19 mouse cellular contexts compared by ENCODE assay signal in the genomic region with DNA sequence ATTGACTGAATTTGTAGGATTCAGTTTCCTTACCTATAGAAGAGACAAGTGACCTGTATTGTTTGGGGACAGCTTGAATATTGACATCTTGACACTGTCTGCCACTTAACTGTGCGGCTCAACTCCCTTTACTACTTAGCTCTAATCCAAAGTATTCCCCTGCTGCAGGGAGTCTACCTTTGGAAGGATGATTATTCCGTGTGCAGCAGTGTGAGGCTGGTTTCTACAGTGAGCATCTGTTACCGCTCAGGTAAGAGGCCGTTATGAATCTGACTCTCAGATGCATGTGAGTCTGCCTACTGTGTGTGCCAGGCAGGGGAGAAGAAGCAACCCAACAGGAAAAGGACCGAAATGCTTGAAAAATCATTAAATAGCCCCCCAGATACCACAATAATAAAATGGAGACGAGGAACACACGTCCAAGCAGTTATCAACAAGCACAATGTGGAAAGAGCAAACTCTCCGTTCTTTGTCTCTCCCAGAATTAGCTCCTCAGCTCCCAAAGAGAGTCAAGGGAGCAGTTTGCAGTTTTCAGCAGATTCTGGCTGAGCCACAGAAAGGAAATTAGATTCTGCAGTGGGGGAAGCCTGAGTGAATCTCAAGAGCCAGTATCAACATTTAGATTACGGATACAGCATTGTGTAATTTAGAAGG.
DNase-seq lines count a peak whose midpoint lies in the region; ATAC-seq lines count a peak whose summit lies in the region.
"Had no signal": no experiment of that assay in that cellular context is flagged by ENCODE, and none has a peak within 500 bp of the region (broad histone marks: within the 10 kb centered on the region; RNA-seq: fewer than 3 reads in every experiment).

No protein-coding gene starts in this region.

- peak overlapping the region; percentile 1; the same call in 1 of the 2 replicates for H3K4me2 ChIP-seq in hindbrain, embryonic 15.5 days
- no peak overlapping the region for H3K4me2 ChIP-seq in hindbrain, embryonic 12.5 days (replicated peaks)
- H3K4me2 ChIP-seq in midbrain, embryonic 11.5 days, result no peak overlapping the region
- no peak overlapping the region for H3K4me2 ChIP-seq in midbrain, embryonic 13.5 days (replicated peaks)
- peak overlapping the region; percentile 19; the same call in 1 of the 2 replicates for H3K4me2 ChIP-seq in neural tube, embryonic 14.5 days (ENCODE audit: low read depth, low read length)
- H3K4me2 ChIP-seq: midbrain, embryonic 12.5 days had no signal

- H3K27me3 ChIP-seq in hindbrain, embryonic 15.5 days, result no peaks in the 10 kb centered on the region
- H3K27me3 ChIP-seq in hindbrain, embryonic 12.5 days, result no peaks in the 10 kb centered on the region
- no peaks in the 10 kb centered on the region for H3K27me3 ChIP-seq in midbrain, embryonic 10.5 days (ENCODE audit: low read depth, poor library complexity, severe bottlenecking)
- H3K27me3 ChIP-seq in midbrain, embryonic 11.5 days (ENCODE audit: control insufficient read depth, insufficient read depth, low read length), result no peaks in the 10 kb centered on the region
- H3K27me3 ChIP-seq in midbrain, embryonic 13.5 days, result no peaks in the 10 kb centered on the region
- no peaks in the 10 kb centered on the region for H3K27me3 ChIP-seq in neural tube, embryonic 14.5 days (ENCODE audit: control insufficient read depth, insufficient read depth, low read length)
- H3K27me3 ChIP-seq: midbrain, embryonic 12.5 days had no signal

- DNase-seq in midbrain, embryonic 10.5 days (ENCODE audit: low spot score), result no peak
- no peak for DNase-seq in midbrain, embryonic 11.5 days (ENCODE audit: low spot score, missing footprints)
- DNase-seq in layer of hippocampus, postnatal 36 days, result no peak
- no peak for DNase-seq in heart, postnatal 25 days (ENCODE audit: low spot score)
- DNase-seq: adrenal gland, adult 8-10 months; cerebellum, adult 8-10 months; heart, postnatal 36 days; kidney, adult 2 months; kidney, postnatal 14 days; retina, postnatal 1 day; right cerebral cortex, postnatal 25 days; spleen, adult 18-20 months; thymus, postnatal 14 days had no signal

- no peaks in the 10 kb centered on the region for H3K36me3 ChIP-seq in hindbrain, embryonic 15.5 days
- no peaks in the 10 kb centered on the region for H3K36me3 ChIP-seq in hindbrain, embryonic 12.5 days
- no peaks in the 10 kb centered on the region for H3K36me3 ChIP-seq in midbrain, embryonic 10.5 days
- no peaks in the 10 kb centered on the region for H3K36me3 ChIP-seq in midbrain, embryonic 11.5 days (ENCODE audit: control insufficient read depth, insufficient read depth, low read length)
- no peaks in the 10 kb centered on the region for H3K36me3 ChIP-seq in midbrain, embryonic 13.5 days
- H3K36me3 ChIP-seq in neural tube, embryonic 14.5 days (ENCODE audit: control insufficient read depth, insufficient read depth, low read length), result no peaks in the 10 kb centered on the region
- H3K36me3 ChIP-seq: midbrain, embryonic 12.5 days had no signal

- peak; percentile 19; the same call in 1 of the 2 replicates for ATAC-seq in hindbrain, embryonic 15.5 days (ENCODE audit: low FRiP score, low read depth)
- no peak for ATAC-seq in hindbrain, embryonic 12.5 days (ENCODE audit: low FRiP score)
- ATAC-seq in midbrain, embryonic 11.5 days (ENCODE audit: low FRiP score), result no peak
- ATAC-seq in midbrain, embryonic 13.5 days, result no peak
- ATAC-seq in neural tube, embryonic 14.5 days (ENCODE audit: low read depth), result peak; percentile 68

- intact Hi-C loops in heart, postnatal 25 days (cut with DNase I), result no loop called here

- H3K4me3 ChIP-seq in hindbrain, embryonic 15.5 days, result no peak overlapping the region
- H3K4me3 ChIP-seq in hindbrain, embryonic 12.5 days, result no peak overlapping the region
- H3K4me3 ChIP-seq in midbrain, embryonic 10.5 days, result no peak overlapping the region
- H3K4me3 ChIP-seq in midbrain, embryonic 11.5 days (ENCODE audit: low read depth, low read length), result no peak overlapping the region
- no peak overlapping the region for H3K4me3 ChIP-seq in midbrain, embryonic 13.5 days (replicated peaks)
- H3K4me3 ChIP-seq in neural tube, embryonic 14.5 days (ENCODE audit: low read depth, low read length), result no peak overlapping the region
- H3K4me3 ChIP-seq: layer of hippocampus, adult 2 months; midbrain, embryonic 12.5 days had no signal

- WGBS in hindbrain, embryonic 15.5 days, result 47% methylated on average over 9 of the region's 9 CpGs
- WGBS in hindbrain, embryonic 12.5 days, result 78% methylated on average over 9 of the region's 9 CpGs
- WGBS in midbrain, embryonic 10.5 days, result 70% methylated on average over 9 of the region's 9 CpGs
- 76% methylated on average over 9 of the region's 9 CpGs for WGBS in midbrain, embryonic 11.5 days
- 68% methylated on average over 9 of the region's 9 CpGs for WGBS in midbrain, embryonic 13.5 days
- WGBS in neural tube, embryonic 14.5 days, result 39% methylated on average over 9 of the region's 9 CpGs

- 0 out of 2 replicates have a peak, but pooled peaks cover 2% of the 10 kb centered on the region for H3K4me1 ChIP-seq in hindbrain, embryonic 15.5 days (replicated peaks)
- H3K4me1 ChIP-seq in hindbrain, embryonic 12.5 days, result no peaks in the 10 kb centered on the region
- peaks cover 7% of the 10 kb centered on the region; the same call in 1 of the 2 replicates for H3K4me1 ChIP-seq in midbrain, embryonic 10.5 days
- H3K4me1 ChIP-seq in midbrain, embryonic 11.5 days (ENCODE audit: control insufficient read depth, insufficient read depth, low read length), result no peaks in the 10 kb centered on the region
- 0 out of 2 replicates have a peak, but pooled peaks cover 5% of the 10 kb centered on the region for H3K4me1 ChIP-seq in midbrain, embryonic 13.5 days (replicated peaks)
- peaks cover 2% of the 10 kb centered on the region; the same call in 1 of the 2 replicates for H3K4me1 ChIP-seq in neural tube, embryonic 14.5 days (ENCODE audit: control insufficient read depth, insufficient read depth, low read length)
- H3K4me1 ChIP-seq: midbrain, embryonic 12.5 days had no signal

- peak overlapping the region; percentile 49 for H3K27ac ChIP-seq in hindbrain, embryonic 15.5 days (replicated peaks)
- no peak overlapping the region for H3K27ac ChIP-seq in hindbrain, embryonic 12.5 days
- 0 out of 2 replicates have a peak overlapping the region, but pooled peaks have one; percentile 13 for H3K27ac ChIP-seq in midbrain, embryonic 10.5 days (replicated peaks)
- H3K27ac ChIP-seq in midbrain, embryonic 11.5 days (ENCODE audit: low read depth, low read length), result no peak overlapping the region
- peak overlapping the region; percentile 40; the same call in 1 of the 2 replicates for H3K27ac ChIP-seq in midbrain, embryonic 13.5 days
- H3K27ac ChIP-seq in neural tube, embryonic 14.5 days (ENCODE audit: low read depth, low read length), result peak overlapping the region; percentile 83
- H3K27ac ChIP-seq: layer of hippocampus, adult 2 months; midbrain, embryonic 12.5 days had no signal

- H3K9ac ChIP-seq in hindbrain, embryonic 15.5 days, result no peak overlapping the region
- no peak overlapping the region for H3K9ac ChIP-seq in hindbrain, embryonic 12.5 days
- no peak overlapping the region for H3K9ac ChIP-seq in midbrain, embryonic 11.5 days (ENCODE audit: low read length)
- no peak overlapping the region for H3K9ac ChIP-seq in midbrain, embryonic 13.5 days (replicated peaks)
- H3K9ac ChIP-seq in neural tube, embryonic 14.5 days (replicated peaks; ENCODE audit: low read depth, low read length), result no peak overlapping the region; the same call in 1 of the 2 replicates
- H3K9ac ChIP-seq: midbrain, embryonic 12.5 days had no signal

- H3K9me3 ChIP-seq in hindbrain, embryonic 15.5 days, result no peaks in the 10 kb centered on the region
- no peaks in the 10 kb centered on the region for H3K9me3 ChIP-seq in hindbrain, embryonic 12.5 days (replicated peaks)
- no peaks in the 10 kb centered on the region for H3K9me3 ChIP-seq in midbrain, embryonic 10.5 days (replicated peaks)
- no peaks in the 10 kb centered on the region for H3K9me3 ChIP-seq in midbrain, embryonic 11.5 days (ENCODE audit: control insufficient read depth, low read length)
- H3K9me3 ChIP-seq in midbrain, embryonic 13.5 days, result no peaks in the 10 kb centered on the region
- no peaks in the 10 kb centered on the region for H3K9me3 ChIP-seq in neural tube, embryonic 14.5 days (ENCODE audit: control insufficient read depth, low read length)
- H3K9me3 ChIP-seq: midbrain, embryonic 12.5 days had no signal

Comparison
In these comparisons a context has a peak if more than half of its experiments do, and no peak if none do; other contexts are left out.
1. ATAC-seq: peak in hindbrain, embryonic 15.5 days (single experiment) and neural tube, embryonic 14.5 days (single experiment); none in hindbrain, embryonic 12.5 days (single experiment), midbrain, embryonic 11.5 days (single experiment) and midbrain, embryonic 13.5 days (single experiment).
2. H3K27ac ChIP-seq: peak in hindbrain, embryonic 15.5 days (single experiment), midbrain, embryonic 10.5 days (single experiment), midbrain, embryonic 13.5 days (single experiment) and neural tube, embryonic 14.5 days (single experiment); none in hindbrain, embryonic 12.5 days (single experiment) and midbrain, embryonic 11.5 days (single experiment).
3. H3K4me2 ChIP-seq: peak in hindbrain, embryonic 15.5 days (single experiment) and neural tube, embryonic 14.5 days (single experiment); none in hindbrain, embryonic 12.5 days (single experiment), midbrain, embryonic 11.5 days (single experiment) and midbrain, embryonic 13.5 days (single experiment).